Mouse (Mus musculus) right cerebral cortex, adult 2 months (tissue): ENCODE results near the gene Trim2.

Experiments used
- DNase-seq, 2 experiments: peaks; one replicate each; pipeline ENCODE4 v3.0.0; 2021 to 2022; ENCODE audit warnings: low spot score in 2 of 2

Gene Trim2

DNA sequence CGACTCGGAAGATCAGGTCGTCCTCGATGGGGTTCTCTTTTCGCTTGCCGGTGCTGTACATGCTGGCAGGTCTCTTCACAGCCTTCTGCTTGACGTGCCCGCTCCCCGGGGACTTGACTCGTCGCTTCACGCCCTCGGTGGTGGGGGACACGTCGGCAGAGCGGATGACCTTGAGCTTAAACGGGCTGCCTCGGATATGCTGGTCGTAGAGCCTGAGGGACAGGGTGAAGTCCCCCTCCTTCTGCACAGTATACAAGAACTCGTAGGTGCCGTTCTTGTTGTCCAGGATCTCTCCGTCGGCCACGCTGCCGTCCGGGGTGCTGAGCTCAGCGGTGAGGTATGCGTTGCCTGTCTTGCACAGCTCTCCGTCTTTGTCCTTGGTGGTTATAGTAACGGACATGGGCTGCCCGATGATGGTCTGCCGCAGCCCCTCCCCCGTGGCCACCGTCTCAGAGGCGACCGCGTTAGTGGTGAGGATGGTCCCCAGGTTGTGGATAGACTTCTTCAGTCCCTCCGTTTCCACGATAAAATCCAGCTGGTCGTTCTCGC lies 116.1 kb downstream of the Trim2 start:
- no peak for DNase-seq

GRCm38 (mm10) chr3:84189629-84190173 lies 117.0 kb downstream of the Trim2 start:
- DNase-seq, result no peak

GRCm38 (mm10) chr3:84181717-84182116 lies 125.0 kb downstream of the Trim2 start:
- DNase-seq, result no peak

GRCm38 (mm10) chr3:84181102-84181501 lies 125.6 kb downstream of the Trim2 start:
- no peak for DNase-seq

DNA sequence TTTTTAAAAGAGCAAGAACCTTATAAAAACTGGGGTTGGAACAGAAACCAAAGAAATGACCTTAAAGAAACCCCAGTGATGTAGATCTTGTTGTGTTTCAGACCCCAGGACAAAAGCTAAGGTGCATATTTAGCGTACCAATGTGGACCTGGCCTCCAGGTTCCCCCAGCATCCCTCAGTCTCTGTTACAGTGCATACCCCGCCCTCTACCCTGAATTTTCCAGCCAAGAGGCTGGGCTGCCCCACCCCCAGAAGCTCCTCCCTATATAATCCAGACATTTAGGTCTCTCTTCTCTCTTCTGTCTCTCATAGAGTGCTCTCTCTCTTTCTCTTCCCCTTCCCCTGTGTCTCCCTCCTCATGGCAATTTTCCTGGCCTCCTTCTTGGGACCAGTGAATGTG lies 126.4 kb downstream of the Trim2 start:
- no peak for DNase-seq

- no peak for DNase-seq
These were observed 128.8 kb downstream of the Trim2 start for GRCm38 (mm10) chr3:84177834-84178233.

GRCm38 (mm10) chr3:84175337-84176315 lies 131.1 kb downstream of the Trim2 start:
- peak; percentile 67 to 79 for DNase-seq

GRCm38 (mm10) chr3:84173581-84174154 lies 133.0 kb downstream of the Trim2 start, which contains the start of gene Gm6525:
Gene Gm6525, plus strand, starts transcription at chr3:84174104.
- no peak for DNase-seq

- no peak for DNase-seq
These were observed 134.3 kb downstream of the Trim2 start for GRCm38 (mm10) chr3:84172406-84172805.

GRCm38 (mm10) chr3:84169393-84170005 lies 137.2 kb downstream of the Trim2 start:
- DNase-seq, result no peak

- no peak for DNase-seq
These were observed 137.7 kb downstream of the Trim2 start for GRCm38 (mm10) chr3:84168943-84169342.

GRCm38 (mm10) chr3:84166073-84166472 lies 140.6 kb downstream of the Trim2 start:
- DNase-seq, result no peak

DNA sequence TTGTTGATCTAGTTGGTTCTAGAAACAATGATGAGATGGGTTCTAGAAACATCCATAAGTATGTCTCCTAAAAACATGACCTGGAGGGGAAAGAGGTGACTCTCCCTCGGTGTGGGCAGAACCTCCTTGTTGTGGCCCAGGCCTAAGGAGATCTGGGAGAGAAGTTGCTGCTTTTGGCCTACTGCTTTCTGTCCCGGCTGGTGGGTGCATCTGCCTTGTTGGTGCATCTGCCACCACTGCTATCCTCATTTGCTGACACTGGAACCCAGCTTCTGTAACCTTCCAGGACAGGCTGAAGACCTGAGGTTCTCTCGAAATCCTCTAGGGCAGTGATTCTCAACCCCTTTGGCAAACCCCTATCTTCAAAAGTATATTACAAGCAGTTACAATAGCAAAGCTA lies 141.3 kb downstream of the Trim2 start:
- DNase-seq, result no peak

- no peak for DNase-seq
These were observed 148.9 kb downstream of the Trim2 start for GRCm38 (mm10) chr3:84157559-84158350.

- DNase-seq, result no peak
These were observed 149.7 kb downstream of the Trim2 start for GRCm38 (mm10) chr3:84157011-84157410.

DNA sequence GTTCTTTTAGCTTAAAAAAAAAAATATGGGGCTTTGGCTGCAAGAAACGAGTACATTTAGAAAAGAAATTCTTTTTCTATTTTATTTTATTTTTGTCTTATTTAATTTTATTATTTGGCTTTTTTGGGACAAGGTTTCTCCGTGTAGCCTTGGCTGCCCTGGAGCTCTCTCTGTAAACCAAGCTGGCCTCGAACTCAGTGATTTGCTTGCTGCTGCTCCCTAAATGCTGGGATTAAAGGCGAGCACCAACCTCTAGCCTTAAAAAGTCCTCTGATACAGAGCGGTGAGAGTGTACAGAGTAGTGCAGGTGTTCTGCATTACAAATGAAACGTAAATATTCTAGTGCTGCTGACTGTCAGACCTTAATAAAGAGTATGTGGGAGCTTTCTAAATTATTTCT lies 150.6 kb downstream of the Trim2 start:
- no peak for DNase-seq

DNA sequence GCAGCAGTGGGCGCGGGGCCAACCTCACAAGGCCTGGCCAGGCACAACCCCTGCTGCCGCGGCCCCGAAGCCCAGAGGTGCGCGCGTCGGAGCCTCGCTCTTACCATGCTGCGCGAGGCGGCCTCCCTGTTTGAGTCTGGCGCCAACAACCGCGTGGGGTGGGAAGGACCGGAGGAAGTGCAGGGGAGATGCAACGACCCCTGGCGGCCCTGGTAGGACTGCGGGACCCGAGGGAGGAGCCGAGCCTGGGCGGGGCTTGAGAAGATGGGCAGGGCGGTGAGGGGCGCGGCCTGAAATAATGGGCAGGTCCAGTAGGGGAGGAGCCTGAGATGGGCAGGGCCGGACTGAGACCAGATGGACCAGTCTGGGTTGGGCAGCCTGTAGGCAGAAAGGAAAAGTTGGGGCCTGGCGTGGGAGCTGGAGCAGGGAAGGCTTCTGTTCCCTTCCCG lies 151.1 kb downstream of the Trim2 start, which contains the start of gene Mnd1:
Mnd1 (minus strand) TSS at position 229 of the 449 bp plus-strand sequence.
- DNase-seq, result peak; percentile 95 to 96

- DNase-seq, result no peak
These were observed 151.5 kb downstream of the Trim2 start for GRCm38 (mm10) chr3:84155146-84155545.

DNA sequence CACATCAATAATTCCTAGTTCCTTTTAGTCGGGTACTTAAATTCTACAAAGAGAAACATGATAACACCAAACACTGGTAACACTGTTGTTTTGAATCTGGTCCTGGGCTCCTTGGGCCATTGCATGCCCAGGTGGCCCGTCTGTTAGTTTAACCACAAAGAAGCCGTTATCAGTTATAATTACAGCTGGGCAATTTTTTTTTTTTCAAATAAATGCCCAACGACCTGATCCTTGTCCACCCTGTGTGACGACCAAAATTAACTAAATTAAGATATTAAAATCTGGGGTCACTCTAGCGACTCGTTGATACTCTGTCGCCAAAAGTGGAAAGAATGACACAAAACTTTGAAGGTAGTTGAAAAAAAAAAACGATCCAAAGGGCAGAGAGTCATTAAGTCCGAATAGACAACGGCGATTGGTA lies 151.9 kb downstream of the Trim2 start:
- DNase-seq, result no peak

DNA sequence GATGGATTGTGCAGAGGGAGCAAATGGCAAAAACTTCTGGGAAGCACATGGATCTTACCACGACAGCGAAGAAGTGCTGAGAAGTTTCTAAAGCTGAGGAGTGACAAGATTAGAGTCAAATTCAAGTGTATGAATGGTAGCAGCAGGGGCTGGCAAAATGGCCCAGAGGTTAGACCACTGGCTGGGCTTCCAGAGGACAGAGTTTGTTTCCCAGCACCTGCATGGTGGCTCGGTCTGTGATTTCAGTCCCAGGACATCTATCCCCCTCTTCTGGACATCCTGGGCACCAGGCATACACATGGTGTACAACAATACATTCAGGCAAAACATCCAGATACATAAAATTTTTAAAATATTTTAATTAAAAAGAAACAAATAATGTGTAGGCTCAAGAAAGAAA lies 156.8 kb downstream of the Trim2 start:
- no peak for DNase-seq

DNA sequence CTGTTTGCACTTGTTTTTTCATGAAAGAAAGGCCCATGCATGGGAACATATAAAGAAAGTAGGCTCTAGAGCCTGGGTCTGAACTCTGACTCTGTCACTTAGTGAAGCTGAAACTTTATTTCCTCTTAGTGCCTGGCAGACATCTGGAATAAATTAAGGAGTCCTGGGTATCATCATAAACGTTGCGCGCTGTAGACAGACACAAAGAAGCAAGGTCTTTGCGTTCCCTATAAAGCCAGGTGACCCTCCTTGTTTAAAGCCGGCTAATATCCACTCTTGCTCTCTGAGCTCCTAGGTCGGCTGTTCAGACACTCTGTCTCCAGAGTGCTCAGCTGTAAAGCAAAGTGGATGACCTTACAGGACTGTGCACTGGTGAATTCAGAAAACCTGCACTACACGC lies 165.7 kb downstream of the Trim2 start:
- DNase-seq, result no peak
